ENCODE assay signal across 8 mouse cellular contexts in genomic region chr13:104177796-104178649, GRCm38 (mm10). TPM values are rescaled to one million over a fixed set of nuclear protein-coding genes. Genes with fewer than 3 reads are reported as not detected.
DNase-seq lines count a peak whose midpoint lies in the region; ATAC-seq and TF ChIP-seq lines count a peak whose summit lies in the region.

TSS of gene Trappc13 (minus strand) at chr13:104178469.

- no peaks in the 10 kb centered on the region for H3K9me3 ChIP-seq in embryonic facial prominence, embryonic 15.5 days (replicated peaks)
- no peaks in the 10 kb centered on the region for H3K9me3 ChIP-seq in heart, embryonic 15.5 days (replicated peaks)
- no peaks in the 10 kb centered on the region for H3K9me3 ChIP-seq in liver, embryonic 16.5 days (replicated peaks; ENCODE audit: control insufficient read depth, low read length)

- peak within 1 kb of the TSS; percentile 86 for H3K27ac ChIP-seq in embryonic facial prominence, embryonic 15.5 days (replicated peaks)
- peak within 1 kb of the TSS; percentile 84 for H3K27ac ChIP-seq in heart, embryonic 15.5 days
- H3K27ac ChIP-seq in liver, embryonic 16.5 days (ENCODE audit: low read length): peak within 1 kb of the TSS; percentile 96
- peak within 1 kb of the TSS; percentile 72 for H3K27ac ChIP-seq in small intestine, adult 2 months (ENCODE audit: insufficient read depth, low read depth, low read length)

- DNase-seq in frontal cortex, postnatal 36 days (ENCODE audit: low spot score in 2 of 2): no peak
- peak; percentile 88 to 93 for DNase-seq in kidney, postnatal 4 days

- no peaks in the 10 kb centered on the region for H3K36me3 ChIP-seq in embryonic facial prominence, embryonic 15.5 days
- H3K36me3 ChIP-seq in heart, embryonic 15.5 days: no peaks in the 10 kb centered on the region; the same call in 1 of the 2 replicates
- H3K36me3 ChIP-seq in liver, embryonic 16.5 days (ENCODE audit: control insufficient read depth, insufficient read depth): no peaks in the 10 kb centered on the region; the same call in 1 of the 2 replicates
- H3K36me3 ChIP-seq in small intestine, adult 2 months (ENCODE audit: control insufficient read depth, insufficient read depth, low read length): peaks cover 7% of the 10 kb centered on the region

- TF ChIP-seq POLR2A in small intestine, adult 2 months (IDR thresholded peaks at IDR 0.05; ENCODE audit: low read depth, low read length): no peak; the same call in 1 of the 2 replicates

- peak within 1 kb of the TSS; percentile 98 for H3K4me3 ChIP-seq in embryonic facial prominence, embryonic 15.5 days (replicated peaks)
- H3K4me3 ChIP-seq in heart, embryonic 15.5 days: peak within 1 kb of the TSS; percentile 97
- H3K4me3 ChIP-seq in liver, embryonic 16.5 days (ENCODE audit: low read depth, low read length): peak within 1 kb of the TSS; percentile 98
- H3K4me3 ChIP-seq in small intestine, adult 2 months (ENCODE audit: low read depth, low read length): peak within 1 kb of the TSS; percentile 93

- H3K27me3 ChIP-seq in embryonic facial prominence, embryonic 15.5 days: no peaks in the 10 kb centered on the region
- no peaks in the 10 kb centered on the region for H3K27me3 ChIP-seq in heart, embryonic 15.5 days
- H3K27me3 ChIP-seq in liver, embryonic 16.5 days (ENCODE audit: control insufficient read depth, insufficient read depth, low read depth, low read length): no peaks in the 10 kb centered on the region
- H3K27me3 ChIP-seq in small intestine, adult 2 months (ENCODE audit: control insufficient read depth, insufficient read depth, low read length): no peaks in the 10 kb centered on the region

- peaks cover 7% of the 10 kb centered on the region; the same call in 1 of the 2 replicates for H3K4me1 ChIP-seq in embryonic facial prominence, embryonic 15.5 days
- peaks cover 16% of the 10 kb centered on the region for H3K4me1 ChIP-seq in heart, embryonic 15.5 days (replicated peaks)
- H3K4me1 ChIP-seq in liver, embryonic 16.5 days (ENCODE audit: control insufficient read depth, low read depth, low read length): peaks cover 10% of the 10 kb centered on the region
- H3K4me1 ChIP-seq in small intestine, adult 2 months (ENCODE audit: control insufficient read depth, insufficient read depth, insufficient read length, low read length): no peaks in the 10 kb centered on the region

- peak; percentile 91 for ATAC-seq in frontal cortex, adult (ENCODE audit: low TSS enrichment)
- peak; percentile 68 for ATAC-seq in activated CD4-positive, CD25-positive, alpha-beta regulatory T cell, adult 4 months
- peak; percentile 84 for ATAC-seq in embryonic facial prominence, embryonic 15.5 days (ENCODE audit: insufficient number of reproducible peaks, low FRiP score, low TSS enrichment, low read depth)
- ATAC-seq in heart, embryonic 15.5 days (replicated peaks; ENCODE audit: insufficient number of reproducible peaks, insufficient read depth, low FRiP score, low read depth): peak; percentile 88
- ATAC-seq in liver, embryonic 16.5 days (ENCODE audit: low read depth): peak; percentile 82

- WGBS in embryonic facial prominence, embryonic 15.5 days: under 1% methylated on average over 32 of the region's 32 CpGs
- under 1% methylated on average over 32 of the region's 32 CpGs for WGBS in heart, embryonic 15.5 days
- WGBS in liver, embryonic 16.5 days (ENCODE audit: insufficient replicate concordance): under 1% methylated on average over 32 of the region's 32 CpGs
- under 1% methylated on average over 32 of the region's 32 CpGs for WGBS in small intestine, adult 2 months

- peak within 1 kb of the TSS; percentile 53 for H3K4me2 ChIP-seq in embryonic facial prominence, embryonic 15.5 days (replicated peaks)
- H3K4me2 ChIP-seq in heart, embryonic 15.5 days: peak within 1 kb of the TSS; percentile 71
- peak within 1 kb of the TSS; percentile 84 for H3K4me2 ChIP-seq in liver, embryonic 16.5 days (ENCODE audit: low read depth, low read length)

- H3K9ac ChIP-seq in embryonic facial prominence, embryonic 15.5 days: peak within 1 kb of the TSS; percentile 85
- H3K9ac ChIP-seq in heart, embryonic 15.5 days: peak within 1 kb of the TSS; percentile 90
- peak within 1 kb of the TSS; percentile 97 for H3K9ac ChIP-seq in liver, embryonic 16.5 days (ENCODE audit: low read depth, low read length)

- TF ChIP-seq CTCF in small intestine, adult 2 months (IDR thresholded peaks at IDR 0.05; ENCODE audit: extremely low read depth, insufficient read length, insufficient replicate concordance, low read depth, low read length): no peak

RNA-seq across cellular contexts. Expression of gene Trappc13, which starts in this region (rescaled TPM):
- 10 to 100 TPM; 46.1 to 47.7 TPM for polyA plus RNA-seq in activated CD4-positive, CD25-positive, alpha-beta regulatory T cell, adult 4 months (2017; shearing (Covaris generic))
- polyA plus RNA-seq in embryonic facial prominence, embryonic 15.5 days (2015; fragmentation: Nextera tagmentation; extraction: Ambion mirVana): 55.0 and 55.9 TPM in 2 replicates
- 43.7 and 44.3 TPM in 2 replicates for polyA plus RNA-seq in heart, embryonic 15.5 days (2015; fragmentation: Nextera tagmentation; extraction: Ambion mirVana)
- polyA plus RNA-seq in liver, embryonic 16.5 days (2015; fragmentation: Nextera tagmentation; extraction: Ambion mirVana): 21.0 and 22.4 TPM in 2 replicates
- polyA plus RNA-seq in small intestine, adult 2 months (2012; rRNA removed): 1.7 and 4.6 TPM in 2 replicates

Comparison
In these comparisons a context has a peak if more than half of its experiments do, and no peak if none do; other contexts are left out.
1. DNase-seq: peak in kidney, postnatal 4 days (2 of 2); none in frontal cortex, postnatal 36 days (0 of 2).
2. Peak in every context shown above with its lines, with median percentiles within 50 percentile points of each other: ATAC-seq, H3K27ac ChIP-seq, H3K4me2 ChIP-seq, H3K4me3 ChIP-seq and H3K9ac ChIP-seq.